Mouse (Mus musculus): ENCODE results near the gene Pgap3.

DNA sequence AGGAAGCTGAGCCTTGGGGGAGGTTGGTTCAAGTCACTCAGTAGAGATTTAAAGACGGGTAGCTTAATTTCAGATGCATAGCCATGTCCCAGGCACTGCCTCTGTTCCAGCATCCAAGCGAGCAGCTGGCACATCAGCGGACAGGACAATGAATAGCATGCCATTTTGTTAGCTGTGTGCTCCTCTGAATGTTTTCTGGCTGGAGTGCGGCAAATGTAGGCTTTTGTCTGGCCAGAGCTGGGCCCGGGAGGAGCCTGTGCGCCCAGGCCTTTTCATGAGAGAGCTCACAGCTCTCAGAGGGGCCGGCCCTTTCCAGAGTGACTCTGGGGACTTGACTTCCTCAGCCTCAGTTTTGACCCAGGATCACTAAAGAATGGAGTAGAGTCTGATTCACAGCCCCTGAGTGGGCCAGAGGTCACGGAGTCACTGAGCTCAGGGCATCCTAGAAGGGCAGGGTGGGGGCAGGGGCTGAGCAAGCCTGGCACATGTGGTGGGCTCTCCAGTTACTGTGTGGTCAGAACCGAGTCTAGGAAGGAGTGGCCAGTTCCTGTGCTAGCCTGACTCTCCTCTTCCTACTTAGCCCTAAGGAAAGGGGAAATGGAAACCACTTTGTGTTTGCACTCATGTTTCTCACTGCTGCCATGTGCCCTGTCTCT lies 39.3 kb downstream of the Pgap3 start:
- TF ChIP-seq POLR2A (IDR thresholded peaks at IDR 0.05; ENCODE audit: borderline replicate concordance, low read depth, low read length), result no peak
- no peak for TF ChIP-seq CTCF (IDR thresholded peaks at IDR 0.05; ENCODE audit: low read depth, low read length)

All from bone marrow macrophage, adult 2 months (primary cell).